Mouse (Mus musculus): ENCODE data around the gene Hist1h4f. TPM values are rescaled to one million over a fixed set of nuclear protein-coding genes. Genes with fewer than 3 reads are reported as not detected.
"Not testable (repeated sequence)": the region's sequence is repeated elsewhere in the genome, so short reads cannot be mapped to it uniquely, and the experiment has no call there.

The Hist1h4f gene
- polyA plus RNA-seq, 1 experiment = 25.6 TPM

DNA sequence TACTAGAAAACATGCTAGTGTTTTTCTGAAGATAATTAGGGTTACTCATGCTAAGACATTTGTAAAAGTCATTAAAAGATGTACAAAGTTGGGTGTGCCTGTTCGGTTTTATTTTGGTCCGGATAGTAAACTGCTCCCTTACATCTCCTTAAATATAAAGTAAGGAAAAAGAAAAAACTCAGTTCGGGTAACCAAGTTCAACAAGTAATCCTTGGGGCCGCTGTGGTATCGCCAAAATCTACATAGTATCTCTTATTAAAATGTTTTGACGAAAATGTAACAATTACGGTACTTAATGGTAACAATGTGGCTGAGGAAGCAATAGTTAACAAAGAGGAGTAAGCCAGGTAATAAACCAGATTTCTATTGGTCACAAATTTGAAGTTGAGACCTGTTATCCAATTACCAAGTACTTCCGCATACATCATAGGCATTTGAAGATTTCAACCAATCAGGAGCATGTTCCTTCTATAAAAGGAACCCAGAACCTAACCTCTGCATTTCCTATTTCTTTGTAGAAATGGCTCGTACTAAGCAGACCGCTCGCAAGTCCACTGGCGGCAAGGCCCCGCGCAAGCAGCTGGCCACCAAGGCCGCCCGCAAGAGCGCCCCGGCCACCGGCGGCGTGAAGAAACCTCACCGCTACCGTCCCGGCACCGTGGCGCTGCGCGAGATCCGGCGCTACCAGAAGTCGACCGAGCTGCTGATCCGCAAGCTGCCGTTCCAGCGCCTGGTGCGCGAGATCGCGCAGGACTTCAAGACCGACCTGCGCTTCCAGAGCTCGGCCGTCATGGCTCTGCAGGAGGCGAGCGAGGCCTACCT lies 7.3 kb downstream of the Hist1h4f start, which contains the start of gene Hist1h3f:
Hist1h3f (plus strand) TSS at position 88 of the 822 bp plus-strand sequence.
- peak; percentile 98 for DNase-seq (ENCODE audit: low read depth)
- TF ChIP-seq CTCF (IDR thresholded peaks at IDR 0.05; ENCODE audit: borderline replicate concordance, extremely low read depth, insufficient read depth, insufficient read length) (no peak), POLR2A (IDR thresholded peaks at IDR 0.05; ENCODE audit: borderline replicate concordance, extremely low read depth, insufficient read depth, insufficient read length, poor library complexity, severe bottlenecking) (peak; percentile 77; the same call in 1 of the 2 replicates)

DNA sequence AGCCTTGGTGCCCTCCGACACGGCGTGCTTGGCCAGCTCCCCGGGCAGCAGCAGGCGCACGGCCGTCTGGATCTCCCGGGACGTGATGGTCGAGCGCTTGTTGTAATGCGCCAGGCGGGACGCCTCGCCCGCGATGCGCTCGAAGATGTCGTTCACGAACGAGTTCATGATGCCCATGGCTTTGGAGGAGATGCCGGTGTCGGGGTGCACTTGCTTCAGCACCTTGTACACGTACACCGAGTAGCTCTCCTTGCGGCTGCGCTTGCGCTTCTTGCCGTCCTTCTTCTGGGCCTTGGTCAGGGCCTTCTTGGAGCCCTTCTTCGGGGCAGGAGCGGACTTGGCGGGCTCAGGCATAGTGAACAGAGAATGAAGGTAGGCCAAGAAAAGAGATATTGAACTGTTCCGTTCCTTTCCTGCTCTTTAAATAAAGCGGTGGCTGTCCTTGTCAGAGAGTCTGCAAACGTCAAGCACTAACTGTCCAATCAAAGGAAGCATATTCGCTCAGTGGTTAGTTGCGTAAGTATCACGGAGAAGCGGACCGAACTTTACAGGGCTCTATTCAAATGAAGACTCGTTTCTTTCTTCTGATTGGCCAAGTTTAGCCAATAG lies 8.3 kb downstream of the Hist1h4f start, which contains the start of gene Hist1h2bh:
Hist1h2bh (minus strand) TSS at position 394 of the 609 bp plus-strand sequence.
- TF ChIP-seq POLR2A (IDR thresholded peaks at IDR 0.05; ENCODE audit: borderline replicate concordance, extremely low read depth, insufficient read depth, insufficient read length, poor library complexity, severe bottlenecking) = peak; percentile 37; the same call in 1 of the 2 replicates
- peak; percentile 98 for DNase-seq (ENCODE audit: low read depth)

DNA sequence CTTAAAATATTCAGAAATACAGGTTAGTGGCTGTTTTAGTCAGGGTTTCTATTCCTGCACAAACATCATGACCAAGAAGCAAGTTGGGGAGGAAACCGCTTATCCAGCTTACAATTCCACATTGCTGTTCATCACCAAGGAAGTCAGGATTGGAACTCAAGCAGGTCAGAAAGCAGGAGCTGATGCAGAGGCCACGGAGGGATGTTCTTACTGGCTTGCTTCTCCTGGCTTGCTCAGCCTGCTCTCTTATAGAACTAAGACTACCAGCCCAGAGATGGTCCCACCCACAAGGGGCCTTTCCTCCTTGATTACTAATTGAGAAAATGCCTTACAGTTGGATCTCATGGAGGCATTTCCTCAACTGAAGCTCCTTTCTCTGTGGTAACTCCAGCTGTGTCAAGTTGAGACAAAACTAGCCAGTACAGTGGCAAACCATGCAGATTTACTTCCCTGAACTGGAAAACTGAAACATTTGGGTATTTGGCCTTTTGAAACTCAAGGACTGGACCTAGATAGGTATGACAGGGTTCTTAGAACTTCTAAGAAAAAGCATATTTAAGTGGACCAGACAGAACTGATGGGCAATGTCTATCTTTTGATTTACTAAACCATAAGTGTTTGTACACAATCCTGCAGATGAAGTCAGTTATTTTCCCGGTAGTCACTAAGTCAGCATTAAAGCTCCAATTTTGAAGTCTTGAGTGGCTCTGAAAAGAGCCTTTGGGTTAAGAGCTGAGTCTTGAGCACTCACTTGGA lies 9.0 kb downstream of the Hist1h4f start:
- peak; percentile 11 for DNase-seq (ENCODE audit: low read depth)

DNA sequence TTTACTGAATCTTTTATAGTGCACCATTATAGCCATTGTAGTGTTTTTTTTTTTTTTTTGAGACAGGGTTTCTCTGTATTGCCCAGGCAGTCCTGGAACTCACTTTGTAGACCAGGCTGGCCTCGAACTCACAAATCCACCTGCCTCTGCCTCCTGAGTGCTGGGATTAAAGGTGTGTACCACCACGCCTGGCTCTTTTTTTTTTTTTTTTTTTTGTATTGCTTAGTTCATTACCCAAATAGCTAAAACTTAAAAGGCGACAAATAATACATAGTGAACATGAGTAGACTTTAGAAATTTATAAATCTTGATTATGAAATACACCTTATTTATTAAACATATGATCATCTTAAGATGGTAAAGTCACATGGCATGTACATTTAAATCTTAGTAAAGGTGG lies 10.0 kb downstream of the Hist1h4f start:
- TF ChIP-seq POLR2A (IDR thresholded peaks at IDR 0.05; ENCODE audit: borderline replicate concordance, extremely low read depth, insufficient read depth, insufficient read length, poor library complexity, severe bottlenecking) = no peak
- no peak for TF ChIP-seq CTCF (IDR thresholded peaks at IDR 0.05; ENCODE audit: borderline replicate concordance, extremely low read depth, insufficient read depth, insufficient read length)
- DNase-seq (ENCODE audit: low read depth) = no peak

DNA sequence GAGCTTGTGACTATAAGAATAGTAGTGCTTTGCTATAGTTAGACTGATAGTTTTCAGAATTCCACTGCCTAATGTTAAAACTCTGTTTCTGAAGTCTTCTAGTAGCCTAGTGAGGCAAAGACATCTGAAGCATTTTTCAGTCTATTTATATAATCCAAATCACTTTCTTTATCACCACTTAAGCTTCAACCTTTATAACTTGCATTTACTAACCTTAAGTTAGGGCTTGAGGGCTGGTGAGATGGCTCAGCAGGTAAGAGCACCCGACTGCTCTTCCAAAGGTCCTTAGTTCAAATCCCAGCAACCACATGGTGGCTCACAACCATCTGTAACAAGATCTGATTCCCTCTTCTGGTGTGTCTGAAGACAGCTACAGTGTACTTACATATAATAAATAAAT lies 11.6 kb downstream of the Hist1h4f start:
- not testable (repeated sequence) for DNase-seq (ENCODE audit: low read depth)

DNA sequence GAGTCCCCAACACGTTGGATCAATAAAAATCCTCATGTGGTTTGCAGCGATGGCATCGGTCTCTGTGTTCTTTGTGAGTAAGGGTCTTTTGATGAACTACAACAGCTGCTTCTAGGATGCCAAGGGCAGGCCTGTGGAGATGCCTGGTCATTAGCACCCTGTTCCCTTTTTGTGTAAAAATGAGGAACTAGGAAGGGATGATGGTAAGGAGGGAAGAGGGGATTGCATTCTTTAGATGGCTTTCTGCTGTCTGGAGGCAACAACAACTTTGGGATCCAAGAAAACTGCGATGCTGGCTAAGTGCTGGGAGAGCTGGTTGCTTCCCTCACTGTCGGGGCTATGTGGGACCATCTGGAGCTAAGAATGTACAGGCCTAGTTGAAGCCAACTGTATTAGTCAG lies 13.2 kb downstream of the Hist1h4f start:
- DNase-seq (ENCODE audit: low read depth) = no peak
- TF ChIP-seq POLR2A (IDR thresholded peaks at IDR 0.05; ENCODE audit: borderline replicate concordance, extremely low read depth, insufficient read depth, insufficient read length, poor library complexity, severe bottlenecking) = no peak
- TF ChIP-seq CTCF (IDR thresholded peaks at IDR 0.05; ENCODE audit: borderline replicate concordance, extremely low read depth, insufficient read depth, insufficient read length) = no peak

DNA sequence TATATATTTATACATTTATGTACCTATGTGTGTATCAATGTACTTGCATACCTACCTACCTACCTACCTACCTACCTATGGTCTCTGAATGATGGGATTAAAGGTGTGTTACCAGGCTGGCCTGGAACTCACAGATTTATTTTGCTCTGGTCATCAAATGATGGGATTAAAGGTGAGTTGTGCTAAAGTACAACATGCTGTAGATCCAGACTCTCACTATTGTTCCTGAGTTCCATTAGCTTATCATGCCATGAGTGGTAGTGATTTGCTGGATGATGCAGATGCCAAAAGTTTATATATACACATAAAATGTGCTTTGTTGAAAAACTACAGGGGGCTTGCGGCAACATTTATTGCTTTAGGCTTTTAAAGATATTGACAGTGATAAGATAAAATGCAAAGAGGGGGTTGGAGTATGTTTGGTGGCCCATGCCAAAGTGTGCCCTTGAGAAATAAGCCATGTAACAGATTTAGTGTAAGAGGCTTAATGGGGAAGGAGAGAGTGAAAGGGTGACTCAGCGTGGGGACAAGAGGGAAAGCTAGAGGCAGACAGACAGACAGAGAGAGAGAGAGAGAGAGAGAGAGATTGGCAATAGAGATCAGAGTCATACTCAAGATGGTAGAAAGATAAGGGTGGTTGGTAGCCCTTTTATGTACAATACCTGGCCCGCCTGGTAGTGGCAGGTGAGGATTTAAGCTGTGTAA lies 14.3 kb downstream of the Hist1h4f start:
- no peak for DNase-seq (ENCODE audit: low read depth)
- TF ChIP-seq CTCF (IDR thresholded peaks at IDR 0.05; ENCODE audit: borderline replicate concordance, extremely low read depth, insufficient read depth, insufficient read length) (no peak), POLR2A (IDR thresholded peaks at IDR 0.05; ENCODE audit: borderline replicate concordance, extremely low read depth, insufficient read depth, insufficient read length, poor library complexity, severe bottlenecking) (no peak)

DNA sequence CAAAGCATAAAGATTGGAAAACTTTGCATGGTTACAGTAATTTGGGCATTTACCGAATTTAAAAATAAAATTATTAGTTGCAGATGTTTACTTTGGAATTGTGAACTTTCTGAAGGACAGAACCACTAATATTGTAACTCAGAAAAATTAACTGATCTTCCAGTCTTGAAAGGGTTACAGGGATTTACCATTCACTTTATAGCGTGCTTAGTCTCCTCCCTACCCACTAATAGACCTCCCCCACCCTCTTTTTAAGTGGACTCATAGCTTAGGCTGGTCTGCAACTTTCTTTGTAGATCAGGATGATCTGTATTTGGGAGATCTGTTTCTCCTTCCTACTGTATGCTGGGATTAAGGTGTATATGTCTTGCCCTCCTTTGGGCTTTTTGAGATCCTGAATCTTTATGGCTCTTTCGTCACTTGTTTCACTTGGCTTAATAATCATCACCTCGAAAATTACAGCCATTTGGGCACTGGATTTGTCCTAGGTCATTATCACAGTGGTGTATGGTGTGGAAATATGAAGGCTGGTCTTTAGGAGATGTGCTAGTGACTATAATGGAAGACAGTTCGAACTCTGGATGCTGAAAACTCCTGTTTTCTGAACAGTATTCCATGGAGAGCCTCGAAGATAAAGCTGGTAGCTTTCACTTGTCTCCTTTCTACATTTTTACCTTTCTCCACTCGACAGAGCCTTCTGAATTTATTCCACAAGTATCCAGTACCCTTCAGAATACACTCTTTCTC lies 15.2 kb downstream of the Hist1h4f start:
- DNase-seq (ENCODE audit: low read depth) = peak; percentile 42
- TF ChIP-seq POLR2A (IDR thresholded peaks at IDR 0.05; ENCODE audit: borderline replicate concordance, extremely low read depth, insufficient read depth, insufficient read length, poor library complexity, severe bottlenecking) (no peak), CTCF (IDR thresholded peaks at IDR 0.05; ENCODE audit: borderline replicate concordance, extremely low read depth, insufficient read depth, insufficient read length) (no peak)

DNA sequence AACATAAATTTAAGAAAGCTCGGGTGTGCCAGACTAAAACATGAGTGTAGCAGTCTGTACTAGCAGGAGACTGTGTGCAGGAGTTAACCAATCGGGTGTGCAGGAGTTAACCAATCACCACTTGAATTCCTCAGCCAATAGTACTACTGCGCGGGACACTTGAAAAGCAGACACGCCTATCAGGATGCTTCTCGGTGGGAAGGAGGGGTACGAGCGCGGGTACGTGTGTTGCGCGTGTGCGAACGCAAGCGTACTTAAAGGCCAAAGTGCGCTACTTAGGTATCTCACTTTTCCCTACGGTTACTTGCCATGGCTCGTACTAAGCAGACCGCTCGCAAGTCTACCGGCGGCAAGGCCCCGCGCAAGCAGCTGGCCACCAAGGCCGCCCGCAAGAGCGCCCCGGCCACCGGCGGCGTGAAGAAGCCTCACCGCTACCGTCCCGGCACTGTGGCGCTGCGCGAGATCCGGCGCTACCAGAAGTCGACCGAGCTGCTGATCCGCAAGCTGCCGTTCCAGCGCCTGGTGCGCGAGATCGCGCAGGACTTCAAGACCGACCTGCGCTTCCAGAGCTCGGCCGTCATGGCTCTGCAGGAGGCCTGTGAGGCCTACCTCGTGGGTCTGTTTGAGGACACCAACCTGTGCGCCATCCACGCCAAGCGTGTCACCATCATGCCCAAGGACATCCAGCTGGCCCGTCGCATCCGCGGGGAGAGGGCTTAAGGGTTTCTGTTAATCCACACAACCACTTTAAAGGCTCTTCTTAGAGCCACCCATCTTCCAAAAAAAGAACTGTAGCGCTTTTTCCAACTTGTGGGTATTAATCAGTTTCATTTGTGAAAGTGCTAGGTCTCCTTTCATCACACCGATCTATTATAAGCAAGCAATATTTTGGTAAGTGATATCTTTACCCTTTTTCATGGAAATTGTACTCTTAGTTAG lies 16.0 kb downstream of the Hist1h4f start, which contains the start of gene Hist1h3g:
Hist1h3g (plus strand) TSS at position 286 of the 939 bp plus-strand sequence.
- peak; percentile 99 for DNase-seq (ENCODE audit: low read depth)
- TF ChIP-seq POLR2A (IDR thresholded peaks at IDR 0.05; ENCODE audit: borderline replicate concordance, extremely low read depth, insufficient read depth, insufficient read length, poor library complexity, severe bottlenecking) = peak; percentile 25; the same call in 1 of the 2 replicates
